Mouse (Mus musculus) right cerebral cortex, adult 2 months (tissue): ENCODE results near the gene Rhod.
A peak's percentile ranks its signal among the peaks of the same experiment; 100 is the strongest.
"Not testable (repeated sequence)": the region's sequence is repeated elsewhere in the genome, so short reads cannot be mapped to it uniquely, and the experiment has no call there.

Source experiments
- DNase-seq, 2 experiments: peaks; one replicate each; pipeline ENCODE4 v3.0.0; 2021 to 2022; ENCODE audit warnings: low spot score in 2 of 2

The Rhod gene

DNA sequence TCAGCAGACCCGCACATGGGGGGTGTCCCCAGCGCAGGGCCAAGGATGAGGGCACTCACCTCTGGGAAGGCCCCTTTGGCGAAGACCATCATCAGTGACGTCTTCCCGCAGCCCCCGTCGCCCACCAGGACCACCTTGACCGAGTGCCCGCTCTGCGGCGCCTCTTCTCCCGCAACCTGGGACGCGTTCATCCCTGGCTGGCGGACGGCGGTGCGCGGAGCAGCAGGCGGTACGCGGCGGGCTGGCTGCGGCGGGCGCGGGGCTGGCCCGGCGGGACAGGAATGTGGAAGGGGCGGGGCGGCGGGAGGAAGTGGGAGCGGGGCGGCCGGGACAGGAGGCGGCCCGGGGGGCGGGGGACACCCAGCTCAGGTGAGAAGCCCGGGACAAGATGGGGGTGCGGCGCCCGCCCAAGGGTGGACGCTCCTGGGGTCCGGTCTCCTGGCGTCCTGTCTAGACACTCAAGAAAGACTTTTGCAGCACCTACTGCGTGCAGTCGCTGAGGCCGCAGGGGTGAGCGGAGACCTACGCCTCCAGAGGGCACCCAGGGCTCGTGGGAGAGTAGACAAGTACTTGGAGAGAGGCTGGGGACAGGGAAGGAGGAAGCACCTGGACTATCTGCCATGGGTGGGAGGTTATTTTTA, at the start of gene Rhod:
Gene Rhod, minus strand, starts transcription at position 272 of the 641 bp plus-strand sequence.
- DNase-seq: no peak

DNA sequence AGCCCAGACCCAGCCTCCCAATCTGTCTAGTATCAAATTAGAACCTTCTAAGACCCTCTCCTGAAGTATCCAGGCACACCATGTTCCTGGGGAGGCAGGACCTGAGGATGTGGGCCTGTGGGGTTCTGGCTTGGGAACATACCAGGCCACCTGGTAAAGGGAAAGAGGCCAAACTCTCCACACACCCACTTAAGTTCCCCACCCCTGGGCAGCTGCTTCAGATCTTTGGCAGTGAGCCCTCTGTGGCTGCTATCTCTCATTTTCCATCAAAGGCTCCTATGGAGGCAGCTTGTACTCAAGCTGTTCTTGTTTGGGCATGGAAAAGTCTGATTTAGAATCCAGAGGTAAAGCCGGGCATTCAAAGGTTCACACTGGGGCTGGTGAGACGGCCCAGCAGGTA, 48.6 kb upstream of the Rhod start:
- no peak for DNase-seq

DNA sequence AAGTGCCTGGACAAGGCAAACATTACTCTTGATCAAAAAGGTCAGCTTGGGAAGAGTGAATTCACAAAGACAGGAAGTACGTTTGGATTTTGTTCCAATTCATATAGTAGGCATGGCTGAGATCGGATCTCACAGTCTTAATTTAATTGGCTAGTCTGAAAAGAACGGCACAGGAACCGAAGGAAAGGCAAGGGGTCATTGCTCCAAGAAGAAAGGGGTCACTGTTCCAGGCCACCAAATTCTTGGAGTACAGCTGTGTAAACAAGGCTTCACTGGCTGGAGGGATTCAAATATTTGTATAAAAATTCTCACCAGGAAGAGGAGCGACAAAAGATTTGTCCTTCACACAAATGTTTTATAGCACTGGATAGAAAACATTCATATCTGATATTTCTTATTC, 45.8 kb upstream of the Rhod start:
- no peak for DNase-seq

DNA sequence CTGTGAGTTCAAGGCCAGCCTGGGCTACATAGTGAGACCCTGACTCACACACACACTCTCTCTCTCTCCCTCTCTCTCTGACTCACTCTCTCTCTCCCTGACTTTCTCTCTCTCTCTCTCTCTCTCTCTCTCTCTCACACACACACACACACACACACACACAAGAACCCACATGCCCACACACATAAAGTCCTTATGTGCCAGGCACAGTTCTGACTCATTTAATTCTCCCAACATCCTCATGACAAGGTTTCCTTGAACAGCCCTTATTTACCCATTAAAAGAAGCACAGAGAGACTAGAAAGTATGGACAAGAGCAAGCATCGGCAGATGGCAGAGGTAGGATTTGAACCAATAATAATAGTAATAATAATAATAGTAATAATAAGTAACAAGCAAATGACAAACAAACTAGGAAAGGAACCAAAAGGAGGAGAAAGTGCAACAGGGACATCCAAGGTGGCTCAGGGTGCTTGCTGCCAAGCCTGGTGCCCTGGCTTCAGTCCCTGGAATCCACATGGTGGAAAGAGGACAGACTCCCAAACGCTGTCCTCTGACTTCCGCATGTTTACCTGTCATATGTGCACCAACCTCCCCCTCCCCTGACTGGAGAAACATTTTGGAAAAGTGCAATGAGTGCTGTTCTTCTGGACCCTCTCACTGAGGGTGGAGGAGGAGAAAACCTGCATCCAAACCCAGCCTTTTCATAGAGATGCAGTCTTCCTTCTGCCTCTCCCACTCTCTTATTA, 43.1 kb upstream of the Rhod start:
- DNase-seq: peak in 1 of 2 experiments; percentile 23

DNA sequence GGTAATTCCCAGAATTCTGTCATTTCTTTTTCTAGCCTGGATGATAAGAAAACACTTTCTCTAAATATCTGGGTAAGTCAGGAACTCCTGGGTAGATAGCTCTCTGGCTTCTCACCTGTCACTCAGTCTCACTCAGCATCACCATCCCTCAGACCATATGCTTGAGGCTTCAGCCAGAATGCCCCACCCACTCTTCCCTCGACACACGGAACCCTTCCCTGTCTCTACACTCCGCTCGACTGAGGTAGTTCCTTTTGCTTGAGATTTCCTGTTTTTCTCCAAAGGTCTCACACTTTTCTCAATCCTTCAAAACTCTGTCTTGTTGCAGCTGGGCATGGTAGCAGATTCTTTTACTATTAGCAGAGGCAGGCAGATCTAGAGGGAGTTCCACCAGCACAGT, 42.1 kb upstream of the Rhod start:
- peak; percentile 55 to 69 for DNase-seq

DNA sequence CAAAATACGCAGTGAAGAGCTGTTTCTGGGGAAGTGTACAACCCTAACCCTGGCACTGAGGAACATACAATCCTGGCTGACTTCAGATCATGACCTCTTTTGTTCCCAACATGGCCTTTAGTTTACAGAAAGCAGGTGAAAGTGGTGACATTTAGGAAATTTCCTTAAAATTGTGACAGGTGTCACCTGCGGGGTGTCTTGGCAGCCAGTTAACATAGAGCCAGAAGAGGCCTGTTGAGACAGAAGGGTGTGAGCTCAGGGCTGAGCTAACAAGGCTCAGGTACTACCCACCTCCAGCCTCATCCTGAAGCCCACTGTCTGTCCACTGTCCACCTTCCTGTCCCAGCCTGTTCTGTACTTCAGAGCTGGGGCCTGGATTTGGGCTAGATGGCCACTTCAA, 40.8 kb upstream of the Rhod start:
- no peak for DNase-seq

DNA sequence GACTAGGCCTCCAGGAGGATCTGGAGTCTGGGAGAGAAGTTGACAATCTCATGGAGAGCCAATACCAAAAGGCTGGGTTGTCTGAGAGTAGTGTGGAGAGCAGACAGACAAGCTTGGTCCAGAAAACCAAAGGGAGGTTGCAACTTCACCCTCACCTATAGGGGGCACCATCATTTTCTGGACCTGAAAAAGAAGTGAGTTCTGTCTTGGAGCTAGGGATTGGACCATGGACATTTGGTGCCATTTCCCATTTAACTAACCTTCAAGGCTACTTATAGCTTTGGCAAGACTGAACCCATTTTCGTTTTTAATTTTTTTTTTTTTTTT, 38.9 kb upstream of the Rhod start:
- DNase-seq: no peak

DNA sequence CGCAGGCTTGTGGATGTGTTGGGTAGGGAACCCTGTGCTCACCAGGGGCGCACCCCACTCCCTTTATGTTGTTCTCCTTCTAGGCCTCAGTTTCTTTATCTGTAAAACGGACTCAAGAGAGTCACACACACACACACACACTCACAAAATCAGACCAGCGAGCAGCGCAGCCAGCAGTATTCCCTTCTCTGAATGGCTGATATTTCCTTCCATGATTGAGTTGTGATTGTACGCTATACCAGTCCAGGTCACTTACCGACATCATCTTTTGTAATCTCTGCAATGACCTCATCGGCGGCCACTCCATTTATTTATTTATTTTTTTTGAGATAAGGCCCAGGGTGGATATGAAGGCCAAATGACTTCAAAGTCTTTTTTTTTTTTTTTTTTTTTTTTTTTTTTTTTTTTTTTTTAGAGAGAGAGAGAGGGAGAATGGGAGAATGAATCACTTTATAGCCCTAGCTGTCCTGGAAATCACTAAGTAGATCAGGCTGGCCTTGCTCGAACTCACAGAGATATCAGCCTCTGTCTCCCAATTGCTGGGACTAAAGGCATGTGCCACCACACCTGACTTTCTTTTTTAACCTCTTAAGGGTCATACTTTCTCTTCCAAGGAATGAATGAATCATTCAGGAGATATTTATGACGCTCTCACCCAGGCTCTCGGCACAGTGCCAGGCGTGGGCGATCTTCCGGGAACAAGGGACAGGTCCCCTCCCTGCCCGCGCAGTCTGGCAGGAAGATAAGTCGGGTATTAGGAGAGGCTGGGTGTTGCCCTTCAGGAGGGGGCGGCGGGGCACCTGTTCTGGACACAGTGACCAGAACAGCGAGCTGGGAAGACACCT, 38.3 kb upstream of the Rhod start, which contains the start of gene Syt12:
Gene Syt12, minus strand, starts transcription at position 103 of the 845 bp plus-strand sequence.
- peak; percentile 68 for DNase-seq

DNA sequence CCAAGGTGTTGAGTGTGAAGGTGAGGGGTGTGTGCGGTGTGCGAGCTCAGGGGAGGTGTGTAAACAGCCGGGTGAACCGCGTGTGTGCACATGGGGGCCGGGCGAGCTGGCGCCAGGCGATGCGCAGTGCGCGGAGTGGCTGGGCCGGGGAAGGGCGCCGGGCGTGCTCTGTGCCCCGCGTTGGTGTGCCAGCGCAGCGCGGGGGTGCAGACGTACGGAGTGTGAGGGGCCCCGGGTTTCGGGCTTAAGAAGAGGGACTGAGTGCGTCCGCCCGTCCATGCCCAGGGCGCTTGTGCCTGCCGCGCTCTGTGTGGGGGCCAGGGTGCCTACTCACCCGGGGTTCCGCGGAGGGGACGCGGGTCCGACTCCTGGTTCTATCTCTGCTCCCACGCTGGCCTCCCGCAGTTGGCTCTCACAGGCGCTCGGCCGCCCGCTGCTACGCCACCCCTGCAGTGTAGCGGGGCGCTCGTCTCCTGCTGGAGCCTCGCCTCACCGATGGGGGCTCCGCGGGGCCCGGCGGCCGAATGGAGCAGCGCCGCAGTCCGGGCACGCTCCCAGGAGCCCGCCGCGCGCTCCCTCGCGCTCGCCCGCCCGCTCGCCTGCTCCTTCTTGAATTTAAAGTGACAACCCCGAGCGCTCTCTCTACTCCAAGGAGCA, 37.5 kb upstream of the Rhod start:
- DNase-seq: peak; percentile 55 to 64

DNA sequence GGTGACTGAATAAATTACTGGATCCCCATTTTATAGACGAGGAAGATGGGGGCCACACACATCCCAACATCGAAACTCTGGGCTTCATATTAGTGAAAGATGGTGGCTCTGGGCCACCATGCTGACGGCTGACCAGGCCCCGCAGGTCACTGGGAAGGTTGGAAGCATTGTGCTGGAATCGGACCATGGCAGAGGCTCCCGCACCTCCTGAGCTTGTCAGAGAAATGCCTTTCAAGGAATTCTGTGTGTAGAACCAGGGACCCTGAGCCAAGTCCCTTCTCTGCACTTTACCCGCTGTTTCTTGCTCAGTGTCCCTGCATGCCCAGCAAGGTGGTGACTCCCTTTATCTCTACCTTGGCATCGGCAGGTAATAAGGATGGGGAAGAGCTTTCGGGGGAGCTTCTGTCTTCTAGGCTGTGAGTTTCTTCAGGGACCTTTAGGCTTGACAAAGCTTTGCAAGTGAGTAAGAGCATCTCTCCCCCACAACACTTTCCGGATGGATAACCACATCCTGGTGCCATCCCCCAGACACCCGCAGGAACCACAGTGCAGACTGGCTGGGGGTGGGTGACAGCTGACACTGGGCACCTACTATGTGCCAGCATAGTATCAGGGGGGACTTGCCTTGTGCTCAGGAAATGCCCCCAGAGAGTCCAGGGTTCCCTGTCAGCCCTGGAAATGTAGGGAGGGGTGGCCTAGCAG, 36.1 kb upstream of the Rhod start:
- peak; percentile 38 to 55 for DNase-seq

DNA sequence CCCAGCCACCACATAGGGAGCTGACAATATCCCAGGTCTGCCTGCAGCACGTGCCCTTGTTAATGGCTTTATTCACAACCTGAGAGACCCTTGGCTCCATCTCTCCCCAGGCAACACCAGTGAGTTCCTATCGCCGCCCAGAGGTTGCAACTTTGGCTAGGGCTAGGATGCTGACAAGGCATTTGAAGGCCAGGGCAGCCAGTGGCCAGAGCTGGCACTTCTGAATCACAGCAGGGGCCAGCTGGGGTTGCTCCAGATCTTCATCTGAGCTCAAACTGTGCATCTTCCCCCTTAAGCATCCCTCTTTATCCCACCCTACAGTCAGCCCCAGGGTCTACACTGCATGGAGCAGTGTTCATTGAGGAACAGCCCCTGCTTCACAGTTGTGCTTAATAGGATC, 35.5 kb upstream of the Rhod start:
- no peak for DNase-seq

DNA sequence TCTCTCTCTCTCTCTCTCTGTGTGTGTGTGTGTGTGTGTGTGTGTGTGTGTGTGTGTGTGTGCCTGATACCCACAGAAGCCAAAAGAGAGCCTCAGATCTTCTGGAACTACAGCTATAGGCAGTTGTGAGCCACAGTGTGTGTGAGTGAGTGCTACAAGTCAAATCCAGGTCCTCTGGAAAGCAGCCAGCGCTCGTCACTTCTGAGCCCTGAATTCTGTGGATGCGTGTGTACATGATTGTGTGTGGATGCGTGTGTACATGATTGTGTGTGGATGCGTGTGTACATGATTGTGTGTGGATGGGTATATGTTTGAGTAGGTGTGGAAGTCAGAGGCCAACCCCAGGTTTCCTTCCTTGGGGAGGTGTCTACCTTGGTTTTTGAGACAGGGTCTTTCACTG, 34.3 kb upstream of the Rhod start:
- no peak for DNase-seq

DNA sequence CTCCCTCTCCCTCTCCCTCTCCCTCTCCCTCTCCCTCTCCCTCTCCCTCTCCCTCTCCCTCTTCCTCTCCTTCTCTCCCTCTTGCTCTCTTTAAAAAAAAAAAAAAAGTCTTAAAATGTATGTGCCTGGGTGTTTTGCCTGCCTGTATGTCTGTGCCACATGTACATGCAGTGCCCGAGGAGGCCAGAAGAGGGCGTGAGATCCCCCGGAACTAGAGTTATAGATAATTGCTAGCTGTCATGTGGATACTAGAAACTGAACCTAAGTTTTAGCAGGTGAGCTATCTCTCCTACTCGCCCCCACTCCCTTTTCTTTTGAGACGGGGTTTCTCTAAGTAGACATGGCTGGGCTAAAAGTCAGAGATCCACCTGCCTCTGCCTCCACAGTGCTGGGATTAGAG, 29.1 kb upstream of the Rhod start:
- no peak for DNase-seq

DNA sequence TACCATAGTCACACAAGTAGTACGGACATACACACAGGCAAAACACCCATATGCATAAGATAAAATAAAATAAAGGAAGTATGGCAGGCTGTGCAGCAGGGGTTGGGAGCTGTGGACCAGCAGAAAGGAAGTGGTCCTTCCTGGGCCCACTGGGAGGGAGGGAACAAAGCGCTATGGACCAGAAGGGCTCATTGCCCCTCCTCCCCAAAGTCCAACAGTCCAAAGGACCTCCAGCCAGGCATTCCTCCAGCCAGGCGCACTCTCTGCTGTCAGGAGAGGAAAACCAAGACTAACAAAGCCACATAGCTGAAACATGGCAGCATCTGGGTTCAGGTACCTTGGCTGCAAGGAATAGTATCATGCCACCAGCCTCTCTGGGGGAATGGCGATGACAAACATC, 25.4 kb upstream of the Rhod start:
- DNase-seq: no peak

DNA sequence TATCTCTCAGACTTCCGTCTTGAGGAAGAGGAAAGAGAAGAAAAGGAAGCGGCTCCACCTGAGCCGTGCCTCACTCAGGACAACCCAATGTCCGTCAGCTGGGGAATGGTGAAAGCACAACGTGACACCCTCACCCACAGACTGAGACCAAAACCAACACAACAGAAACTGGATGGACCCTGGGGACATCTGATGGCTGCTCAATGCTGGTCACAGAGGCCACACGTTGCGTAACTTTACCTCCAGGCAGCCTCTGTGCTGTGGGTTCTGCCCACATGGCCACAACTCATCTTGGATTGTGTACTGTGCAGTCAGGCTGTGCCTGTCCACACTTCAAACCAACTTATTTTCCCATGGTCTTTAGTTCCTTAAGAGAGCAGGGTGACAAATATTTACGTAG, 22.7 kb upstream of the Rhod start:
- DNase-seq: no peak

DNA sequence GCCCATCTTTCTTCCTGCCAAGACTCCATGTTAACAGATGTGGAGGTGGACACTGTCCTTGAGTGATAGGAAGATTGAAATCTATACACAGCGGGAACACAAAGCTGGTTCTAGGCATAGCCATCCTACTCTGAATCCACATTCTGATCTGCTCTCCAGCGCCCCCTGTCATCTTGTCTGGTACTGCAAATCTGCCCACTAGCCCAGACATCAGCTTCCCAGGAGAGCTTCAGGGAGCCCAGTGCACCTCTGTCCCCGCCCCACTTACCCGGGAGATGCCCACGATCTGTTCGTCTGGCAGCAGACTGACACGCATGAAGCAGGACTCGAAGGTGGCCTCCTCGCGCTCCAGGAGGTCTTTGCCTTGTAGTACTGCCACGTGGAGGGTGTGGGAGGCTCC, 17.0 kb upstream of the Rhod start:
- peak; percentile 52 to 60 for DNase-seq

DNA sequence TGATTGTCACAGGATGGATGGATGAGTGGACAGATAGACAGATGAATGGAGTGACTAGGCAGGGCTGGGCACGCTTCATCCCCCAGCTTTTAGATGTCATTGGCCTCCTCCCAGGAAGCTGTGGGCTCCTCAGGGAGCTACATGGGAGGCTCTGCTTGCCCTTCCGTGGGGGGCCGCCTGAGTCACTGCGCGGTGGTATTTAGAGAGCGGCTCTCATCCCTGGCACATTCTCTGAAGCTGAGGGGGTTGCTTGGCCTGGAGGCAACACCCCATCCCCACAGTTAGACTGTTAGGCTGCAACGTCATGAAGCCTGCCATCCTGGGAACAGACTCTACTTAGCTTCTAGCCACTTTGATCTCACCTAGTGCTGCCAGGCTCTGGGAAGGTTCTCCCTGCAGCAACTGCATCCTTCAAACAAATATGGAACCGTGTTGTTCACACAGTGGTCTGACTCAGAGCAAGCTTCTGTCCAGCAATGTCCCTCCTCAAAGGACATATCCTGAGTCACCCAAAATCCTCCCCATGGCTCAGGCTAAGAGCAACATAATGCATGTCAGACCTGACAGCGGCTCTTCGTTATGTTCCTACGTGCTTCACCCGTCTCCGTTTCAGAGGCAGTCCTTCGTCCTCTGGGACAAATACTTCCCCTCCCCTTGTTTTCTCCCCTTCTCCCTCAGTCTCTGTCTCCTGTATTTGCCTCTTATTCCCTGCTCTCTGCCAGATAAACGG, 16.0 kb upstream of the Rhod start:
- DNase-seq: peak; percentile 29 to 38

DNA sequence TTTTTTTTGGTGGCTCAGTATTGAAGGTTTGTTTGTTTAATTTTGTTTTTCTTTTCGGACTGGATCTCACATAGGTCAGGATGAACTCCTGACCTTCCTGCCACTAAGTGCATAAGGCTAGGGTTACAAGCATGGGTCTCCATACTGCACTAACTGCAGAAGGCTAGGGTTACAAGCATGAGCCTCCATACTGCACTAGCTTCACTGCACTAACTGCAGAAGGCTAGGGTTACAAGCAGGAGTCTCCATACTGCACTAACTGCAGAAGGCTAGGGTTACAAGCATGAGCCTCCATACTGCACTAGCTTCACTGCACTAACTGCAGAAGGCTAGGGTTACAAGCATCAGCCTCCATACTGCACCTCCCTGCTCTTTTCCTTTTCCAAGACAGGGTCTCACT, 14.8 kb upstream of the Rhod start:
- DNase-seq: not testable (repeated sequence)

DNA sequence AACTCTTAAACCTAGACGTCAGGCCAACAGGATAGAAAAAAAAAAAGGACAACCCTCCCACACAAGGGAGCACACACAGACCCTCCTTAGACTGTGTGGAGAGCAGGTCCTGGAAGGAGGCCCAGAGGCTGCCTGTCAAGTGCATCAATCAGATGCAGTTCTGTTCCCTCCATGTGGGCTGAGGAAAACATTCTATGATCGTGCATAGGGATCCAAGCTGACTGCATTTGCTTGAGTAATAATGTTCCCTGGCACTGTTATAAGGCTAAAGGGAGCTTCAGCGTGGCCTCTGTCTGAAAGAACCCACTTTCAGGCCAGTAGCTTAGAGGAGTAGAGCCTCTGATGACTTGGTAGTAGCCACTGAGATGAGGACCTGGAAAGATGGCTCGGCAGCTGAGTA, 13.3 kb upstream of the Rhod start:
- no peak for DNase-seq

DNA sequence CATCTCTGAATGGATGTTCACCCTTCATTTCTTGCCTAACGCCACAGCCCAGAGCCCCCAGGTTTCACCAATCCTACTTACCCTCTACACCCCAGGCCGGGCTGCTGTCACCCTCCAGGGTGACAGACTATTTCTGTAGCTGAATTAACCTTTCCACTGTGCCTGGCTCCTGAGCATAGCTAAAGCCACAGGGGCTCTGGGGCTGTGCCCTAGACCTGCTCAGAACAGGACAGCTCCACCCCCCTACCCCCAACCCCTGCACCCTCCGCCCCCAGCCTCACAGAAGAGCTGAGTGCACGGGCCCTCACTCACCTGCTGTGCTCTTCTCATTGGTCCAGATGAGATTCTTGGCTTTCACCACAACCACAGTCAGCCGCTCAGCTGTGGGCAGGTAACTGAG, 12.7 kb upstream of the Rhod start:
- no peak for DNase-seq

DNA sequence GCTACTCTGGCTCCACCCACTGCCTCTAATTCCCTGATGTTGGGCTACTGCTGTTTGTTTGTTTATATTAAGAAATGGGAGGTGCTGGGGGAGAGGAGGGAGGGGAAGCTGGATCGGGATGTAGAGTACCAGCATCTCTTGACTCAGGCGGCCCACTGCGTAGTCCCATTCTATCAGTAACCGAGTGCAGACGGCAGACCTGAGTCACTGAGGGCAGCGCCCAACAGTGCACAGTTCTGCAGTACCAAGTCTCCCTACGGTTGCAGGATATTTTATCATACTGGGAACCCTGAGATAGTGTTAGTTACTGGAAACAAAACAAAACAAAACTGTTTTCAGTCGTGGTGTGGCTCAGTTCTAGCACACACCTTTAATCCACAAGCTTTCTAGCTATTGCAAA, 11.9 kb upstream of the Rhod start:
- DNase-seq: no peak
